Mouse (Mus musculus) liver, embryonic 13.5 days (tissue): ENCODE measurements at regions not wholly inside any gene's neighbourhood (a gene's known extent, or its start where the extent isn't known, plus 50 kb on each side); places are given as distances from the start of the nearest gene placed in this dataset.

Source experiments
- ATAC-seq: fragments of 200-750 bp; cut with Nextera tagmentation; 2 replicates; pipeline ENCODE4 v1.8.0; 2017; ENCODE audit warnings: low read depth, mild to moderate bottlenecking, moderate number of reproducible peaks, moderate library complexity
- DNase-seq: peaks from one replicate; pipeline ENCODE4 v3.0.0; 2022
- H3K27ac ChIP-seq: fragments of 300-500 bp; sonication (generic); 2 replicates; pipeline ENCODE4 v1.5.1; 2015; ENCODE audit warnings: moderate library complexity, mild to moderate bottlenecking, inconsistent platforms
- H3K27me3 ChIP-seq: fragments of 300-500 bp; sonication (generic); 2 replicates; pipeline ENCODE4 v1.6.1; 2015; ENCODE audit warnings: mild to moderate bottlenecking, inconsistent platforms
- H3K36me3 ChIP-seq: fragments of 300-500 bp; sonication (generic); 2 replicates; pipeline ENCODE4 v1.6.1; 2015; ENCODE audit warnings: mild to moderate bottlenecking, inconsistent platforms
- H3K4me1 ChIP-seq: fragments of 300-500 bp; sonication (generic); replicated peaks from 2 replicates; pipeline ENCODE4 v1.6.1; 2015; ENCODE audit warnings: inconsistent platforms
- H3K4me2 ChIP-seq: fragments of 300-500 bp; sonication (generic); 2 replicates; pipeline ENCODE4 v1.6.1; 2015; ENCODE audit warnings: inconsistent platforms, mild to moderate bottlenecking, moderate library complexity
- H3K4me3 ChIP-seq: fragments of 300-500 bp; sonication (generic); replicated peaks from 2 replicates; pipeline ENCODE4 v1.5.1; 2015; ENCODE audit warnings: mild to moderate bottlenecking, inconsistent platforms
- H3K9ac ChIP-seq: fragments of 300-500 bp; sonication (generic); 2 replicates; pipeline ENCODE4 v1.6.1; 2015; ENCODE audit warnings: mild to moderate bottlenecking, inconsistent platforms
- H3K9me3 ChIP-seq: fragments of 300-500 bp; sonication (generic); replicated peaks from 2 replicates; pipeline ENCODE4 v1.6.1; 2016; ENCODE audit warnings: inconsistent platforms
- WGBS: fragments of 180-500 bp; shearing (Covaris S2); methylation state at CpG from one replicate; pipeline ENCODE4 v1.1.7; 2015; ENCODE audit not compliant: insufficient replicate concordance; 5-methylcytosine and 5-hydroxymethylcytosine counted together

GRCm38 (mm10) chr6:51720705-51721104 is 197.0 kb downstream of the Snx10 start:
- WGBS: 54% methylated on average over 7 of the region's 7 CpGs
- DNase-seq (no peak), ATAC-seq (peak; percentile 76)
- Histone ChIP-seq H3K4me3 (no peak overlapping the region), H3K36me3 (no peaks in the 10 kb centered on the region), H3K9me3 (no peaks in the 10 kb centered on the region), H3K27ac (no peak overlapping the region), H3K4me1 (no peaks in the 10 kb centered on the region), H3K9ac (no peak overlapping the region), H3K4me2 (no peak overlapping the region), H3K27me3 (no peaks in the 10 kb centered on the region)

- H3K9me3 ChIP-seq: no peaks in the 10 kb centered on the region
- DNase-seq: no peak
- no peaks in the 10 kb centered on the region for H3K36me3 ChIP-seq
- no peaks in the 10 kb centered on the region for H3K4me1 ChIP-seq
- H3K27me3 ChIP-seq: no peaks in the 10 kb centered on the region
- H3K4me2 ChIP-seq: no peak overlapping the region
- no peak overlapping the region for H3K27ac ChIP-seq
- ATAC-seq: no peak
- no peak overlapping the region for H3K9ac ChIP-seq
- 39% methylated on average over 4 of the region's 4 CpGs for WGBS
- H3K4me3 ChIP-seq: no peak overlapping the region
These were observed 199.4 kb downstream of the Snx10 start for GRCm38 (mm10) chr6:51723053-51723452.

- Histone ChIP-seq H3K9me3 (no peaks in the 10 kb centered on the region), H3K9ac (no peak overlapping the region), H3K36me3 (no peaks in the 10 kb centered on the region), H3K4me2 (no peak overlapping the region), H3K4me3 (no peak overlapping the region), H3K4me1 (0 out of 2 replicates have a peak, but pooled peaks cover 2% of the 10 kb centered on the region), H3K27ac (no peak overlapping the region), H3K27me3 (no peaks in the 10 kb centered on the region)
- ATAC-seq: no peak
- DNase-seq: no peak
- 71% methylated on average over 8 of the region's 8 CpGs for WGBS
These were observed 203.5 kb downstream of the Snx10 start for GRCm38 (mm10) chr6:51727191-51727590.

GRCm38 (mm10) chr6:51728816-51729562 is 205.3 kb downstream of the Snx10 start:
- WGBS: 59% methylated on average over 10 of the region's 10 CpGs
- no peak overlapping the region for H3K9ac ChIP-seq
- no peak overlapping the region for H3K4me3 ChIP-seq
- DNase-seq: no peak
- H3K27ac ChIP-seq: no peak overlapping the region
- H3K27me3 ChIP-seq: no peaks in the 10 kb centered on the region
- H3K9me3 ChIP-seq: no peaks in the 10 kb centered on the region
- no peaks in the 10 kb centered on the region for H3K36me3 ChIP-seq
- H3K4me1 ChIP-seq: 0 out of 2 replicates have a peak, but pooled peaks cover 4% of the 10 kb centered on the region
- ATAC-seq: no peak
- no peak overlapping the region for H3K4me2 ChIP-seq

GRCm38 (mm10) chr6:51730564-51731351 is 207.1 kb downstream of the Snx10 start:
- ATAC-seq (no peak), DNase-seq (no peak)
- Histone ChIP-seq H3K36me3 (no peaks in the 10 kb centered on the region), H3K9ac (no peak overlapping the region), H3K9me3 (no peaks in the 10 kb centered on the region), H3K4me3 (no peak overlapping the region), H3K27ac (no peak overlapping the region), H3K4me2 (no peak overlapping the region), H3K27me3 (no peaks in the 10 kb centered on the region), H3K4me1 (0 out of 2 replicates have a peak, but pooled peaks cover 4% of the 10 kb centered on the region)
- 65% methylated on average over 17 of the region's 17 CpGs for WGBS

GRCm38 (mm10) chr6:51732298-51732895 is 208.7 kb downstream of the Snx10 start:
- WGBS: 64% methylated on average over 11 of the region's 11 CpGs
- Histone ChIP-seq H3K36me3 (no peaks in the 10 kb centered on the region), H3K27ac (no peak overlapping the region), H3K9me3 (no peaks in the 10 kb centered on the region), H3K27me3 (no peaks in the 10 kb centered on the region), H3K4me3 (no peak overlapping the region), H3K4me1 (0 out of 2 replicates have a peak, but pooled peaks cover 4% of the 10 kb centered on the region), H3K4me2 (no peak overlapping the region), H3K9ac (no peak overlapping the region)
- DNase-seq: no peak
- ATAC-seq: no peak

- Histone ChIP-seq H3K27me3 (no peaks in the 10 kb centered on the region), H3K4me3 (no peak overlapping the region), H3K4me1 (0 out of 2 replicates have a peak, but pooled peaks cover 4% of the 10 kb centered on the region), H3K36me3 (no peaks in the 10 kb centered on the region), H3K4me2 (no peak overlapping the region), H3K9me3 (no peaks in the 10 kb centered on the region), H3K9ac (no peak overlapping the region), H3K27ac (no peak overlapping the region)
- DNase-seq (no peak), ATAC-seq (no peak)
- WGBS: 52% methylated on average over 5 of the region's 5 CpGs
These were observed 212.3 kb downstream of the Snx10 start for GRCm38 (mm10) chr6:51736051-51736450.

GRCm38 (mm10) chr6:51743105-51743660 is 219.5 kb downstream of the Snx10 start:
- Histone ChIP-seq H3K36me3 (no peaks in the 10 kb centered on the region), H3K9ac (no peak overlapping the region), H3K4me2 (no peak overlapping the region), H3K9me3 (no peaks in the 10 kb centered on the region), H3K27ac (no peak overlapping the region), H3K4me3 (no peak overlapping the region), H3K27me3 (no peaks in the 10 kb centered on the region), H3K4me1 (no peaks in the 10 kb centered on the region; the same call in 1 of the 2 replicates)
- 35% methylated on average over 15 of the region's 15 CpGs for WGBS
- ATAC-seq (no peak), DNase-seq (no peak)

- Histone ChIP-seq H3K27ac (no peak overlapping the region), H3K36me3 (no peaks in the 10 kb centered on the region), H3K9me3 (no peaks in the 10 kb centered on the region), H3K4me1 (no peaks in the 10 kb centered on the region; the same call in 1 of the 2 replicates), H3K4me2 (no peak overlapping the region), H3K9ac (no peak overlapping the region), H3K27me3 (no peaks in the 10 kb centered on the region), H3K4me3 (no peak overlapping the region)
- 47% methylated on average over 2 of the region's 2 CpGs for WGBS
- ATAC-seq: no peak
- no peak for DNase-seq
These were observed 220.9 kb downstream of the Snx10 start for GRCm38 (mm10) chr6:51744607-51745006.

- Histone ChIP-seq H3K4me3 (no peak overlapping the region), H3K27ac (no peak overlapping the region), H3K4me2 (no peak overlapping the region), H3K4me1 (no peaks in the 10 kb centered on the region), H3K9ac (no peak overlapping the region), H3K36me3 (no peaks in the 10 kb centered on the region), H3K27me3 (peaks cover 2% of the 10 kb centered on the region; the same call in 1 of the 2 replicates), H3K9me3 (no peaks in the 10 kb centered on the region)
- DNase-seq: no peak
- 59% methylated on average over 8 of the region's 8 CpGs for WGBS
- no peak for ATAC-seq
These were observed 230.6 kb downstream of the Snx10 start for GRCm38 (mm10) chr6:51754239-51754681.

GRCm38 (mm10) chr6:51757131-51757530 is 233.4 kb downstream of the Snx10 start:
- WGBS: 69% methylated on average over 3 of the region's 3 CpGs
- ATAC-seq (no peak), DNase-seq (no peak)

More at GRCm38 (mm10) chr6:51757131-51757530, 233.4 kb downstream of the Snx10 start:
- H3K4me1 ChIP-seq: no peaks in the 10 kb centered on the region
- peaks cover 5% of the 10 kb centered on the region for H3K27me3 ChIP-seq
- no peak overlapping the region for H3K27ac ChIP-seq
- H3K4me3 ChIP-seq: no peak overlapping the region
- no peak overlapping the region for H3K9ac ChIP-seq
- H3K9me3 ChIP-seq: no peaks in the 10 kb centered on the region
- H3K4me2 ChIP-seq: no peak overlapping the region
- no peaks in the 10 kb centered on the region for H3K36me3 ChIP-seq
